Mouse (Mus musculus) right cerebral cortex, adult 18-20 months (tissue): ENCODE results near the gene Runx3.
A peak's percentile ranks its signal among the peaks of the same experiment; 100 is the strongest.
"Not testable (repeated sequence)": the region's sequence is repeated elsewhere in the genome, so short reads cannot be mapped to it uniquely, and the experiment has no call there.

Experiments used
- DNase-seq: peaks from one replicate; pipeline ENCODE4 v3.0.0; 2022; ENCODE audit warnings: mixed read lengths

Gene Runx3

GRCm38 (mm10) chr4:135177568-135177967, 57.1 kb downstream of the Runx3 start:
- no peak for DNase-seq

- no peak for DNase-seq
Measured at GRCm38 (mm10) chr4:135179077-135179481, 58.6 kb downstream of the Runx3 start.

- no peak for DNase-seq
Measured at GRCm38 (mm10) chr4:135181819-135182218, 61.4 kb downstream of the Runx3 start.

GRCm38 (mm10) chr4:135184277-135184676, 63.8 kb downstream of the Runx3 start:
- not testable (repeated sequence) for DNase-seq

GRCm38 (mm10) chr4:135189452-135190008, 69.1 kb downstream of the Runx3 start:
- DNase-seq, result no peak

GRCm38 (mm10) chr4:135190364-135190763, 69.9 kb downstream of the Runx3 start:
- no peak for DNase-seq

GRCm38 (mm10) chr4:135191185-135191584, 70.7 kb downstream of the Runx3 start:
- DNase-seq, result no peak

- no peak for DNase-seq
Measured at GRCm38 (mm10) chr4:135191604-135192003, 71.2 kb downstream of the Runx3 start.

GRCm38 (mm10) chr4:135192841-135193240, 72.4 kb downstream of the Runx3 start:
- DNase-seq, result no peak

GRCm38 (mm10) chr4:135197857-135198256, 77.4 kb downstream of the Runx3 start:
- no peak for DNase-seq

GRCm38 (mm10) chr4:135201771-135202170, 81.3 kb downstream of the Runx3 start:
- no peak for DNase-seq

- DNase-seq, result no peak
Measured at GRCm38 (mm10) chr4:135203279-135203678, 82.8 kb downstream of the Runx3 start.

GRCm38 (mm10) chr4:135203806-135204560, 83.5 kb downstream of the Runx3 start:
- no peak for DNase-seq

GRCm38 (mm10) chr4:135204666-135205065, 84.2 kb downstream of the Runx3 start:
- DNase-seq, result no peak

GRCm38 (mm10) chr4:135205254-135205653, 84.8 kb downstream of the Runx3 start:
- no peak for DNase-seq

- DNase-seq, result peak; percentile 68
Measured at GRCm38 (mm10) chr4:135205711-135206600, 85.5 kb downstream of the Runx3 start.

- no peak for DNase-seq
Measured at GRCm38 (mm10) chr4:135209846-135210245, 89.4 kb downstream of the Runx3 start.

GRCm38 (mm10) chr4:135219652-135220051, 99.2 kb downstream of the Runx3 start:
- DNase-seq, result peak; percentile 69

- DNase-seq, result no peak
Measured at GRCm38 (mm10) chr4:135220641-135221040, 100.2 kb downstream of the Runx3 start.

- DNase-seq, result peak; percentile 16
Measured at GRCm38 (mm10) chr4:135221632-135222407, 101.4 kb downstream of the Runx3 start.

- DNase-seq, result no peak
Measured at GRCm38 (mm10) chr4:135223808-135224207, 103.4 kb downstream of the Runx3 start.

- no peak for DNase-seq
Measured at GRCm38 (mm10) chr4:135226008-135226667, 105.7 kb downstream of the Runx3 start.
